Mouse (Mus musculus): ENCODE measurements at regions not wholly inside any gene's neighbourhood (a gene's known extent, or its start where the extent isn't known, plus 50 kb on each side); places are given as distances from the start of the nearest gene placed in this dataset.

DNA sequence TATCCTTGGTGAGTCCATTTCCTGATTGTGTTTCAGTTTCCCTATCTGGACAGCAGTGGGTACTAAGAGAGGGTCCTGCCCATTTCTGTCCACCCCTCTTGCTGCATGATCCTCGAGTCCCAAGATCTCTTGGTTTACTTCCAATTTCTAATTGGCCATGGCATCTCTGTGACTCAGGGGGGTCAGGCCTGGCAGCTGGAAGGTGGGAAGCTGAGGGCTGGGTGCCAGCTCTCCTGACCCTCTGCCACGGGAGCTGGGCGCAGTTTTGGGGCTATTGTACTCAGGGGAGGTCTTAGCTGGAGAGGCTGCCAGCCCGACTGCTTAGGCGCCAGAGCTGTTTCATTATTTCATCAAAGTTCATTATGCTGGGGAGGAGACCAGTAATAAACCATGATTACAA, 169.7 kb upstream of the Msx2 start:
- intact Hi-C loops (cut with DNase I; ENCODE audit: low total_unique reads) = no loop called here
- DNase-seq = no peak

GRCm38 (mm10) chr13:53639584-53639983, 166.7 kb upstream of the Msx2 start:
- intact Hi-C loops (cut with DNase I; ENCODE audit: low total_unique reads) = no loop called here
- no peak for DNase-seq

GRCm38 (mm10) chr13:53639115-53639514, 166.2 kb upstream of the Msx2 start:
- intact Hi-C loops (cut with DNase I; ENCODE audit: low total_unique reads) = no loop called here

GRCm38 (mm10) chr13:53636011-53636410, 163.1 kb upstream of the Msx2 start:
- intact Hi-C loops (cut with DNase I; ENCODE audit: low total_unique reads) = no loop called here
- no peak for DNase-seq

More at GRCm38 (mm10) chr13:53639115-53639514, 166.2 kb upstream of the Msx2 start:
- no peak for DNase-seq

DNA sequence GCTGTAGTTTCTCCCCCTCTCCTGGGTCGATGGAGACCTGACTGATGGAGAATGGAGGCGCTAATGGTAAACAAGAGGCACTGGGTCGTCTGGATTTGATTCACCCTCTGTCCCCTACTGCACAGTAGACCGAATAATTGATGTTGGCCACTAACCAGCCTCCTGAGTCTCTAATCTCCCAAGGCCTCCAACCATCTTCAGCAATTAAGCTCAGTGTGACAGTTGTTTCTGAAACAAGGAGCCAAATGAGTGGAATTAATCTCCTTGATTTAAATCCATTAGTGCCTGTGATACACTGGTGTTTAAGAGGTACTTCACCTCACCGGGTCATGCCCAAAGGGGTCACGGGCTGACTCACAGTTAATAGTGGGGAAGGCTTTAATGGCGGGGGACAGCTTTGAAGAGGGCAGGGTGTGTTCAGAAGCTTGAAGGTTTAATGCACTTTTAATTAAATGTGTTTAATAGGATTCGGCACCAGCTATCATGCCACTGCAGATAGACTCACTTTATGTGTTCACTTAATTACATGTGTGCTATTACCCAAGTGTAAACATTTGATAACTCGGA, 161.8 kb upstream of the Msx2 start:
- DNase-seq = no peak
- intact Hi-C loops (cut with DNase I; ENCODE audit: low total_unique reads) = no loop called here

DNA sequence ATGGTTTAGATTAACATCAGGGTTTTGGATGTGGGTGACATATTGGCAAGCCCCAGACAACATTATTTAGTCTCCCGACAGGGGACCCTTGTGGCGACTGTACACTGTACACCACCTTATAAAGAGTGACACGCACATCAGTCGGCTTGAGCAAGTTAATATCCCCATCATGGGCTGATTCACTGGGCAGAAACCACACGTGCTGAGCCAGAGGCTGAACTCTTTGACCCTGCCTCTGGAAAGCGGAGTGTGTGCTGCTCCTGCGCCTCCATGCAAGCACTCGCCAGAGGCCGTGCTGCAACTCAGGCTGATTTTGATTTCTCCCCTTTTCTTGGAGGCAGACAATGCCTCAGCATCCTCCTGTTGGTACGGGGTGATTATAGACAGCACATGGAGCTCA, 125.2 kb upstream of the Msx2 start:
- no peak for DNase-seq
- intact Hi-C loops (cut with DNase I; ENCODE audit: low total_unique reads) = no loop called here

GRCm38 (mm10) chr13:53596871-53597800, 124.3 kb upstream of the Msx2 start:
- intact Hi-C loops (cut with DNase I; ENCODE audit: low total_unique reads) = no loop called here
- no peak for DNase-seq

DNA sequence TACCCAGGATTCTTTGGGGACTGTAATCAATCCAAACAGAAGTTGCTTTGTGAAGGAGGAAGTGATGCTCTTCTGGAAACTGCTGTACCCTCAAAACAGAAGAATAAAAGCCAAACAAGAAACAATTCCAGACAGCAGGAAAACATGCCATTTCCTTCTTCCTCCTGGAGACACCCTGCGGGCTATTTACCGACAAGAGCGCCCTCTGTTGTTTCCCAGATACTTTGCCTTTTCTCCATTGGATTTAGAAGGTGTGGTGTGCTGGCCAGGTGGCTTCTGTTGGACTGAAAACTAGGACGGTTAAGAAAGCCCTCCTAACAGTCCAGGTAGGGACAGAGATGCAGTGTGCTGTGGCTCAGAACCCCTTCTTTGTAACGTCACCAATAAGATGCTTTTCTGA, 119.9 kb upstream of the Msx2 start:
- intact Hi-C loops (cut with DNase I; ENCODE audit: low total_unique reads) = no loop called here
- DNase-seq = no peak

GRCm38 (mm10) chr13:53586771-53587170, 113.9 kb upstream of the Msx2 start:
- intact Hi-C loops (cut with DNase I; ENCODE audit: low total_unique reads) = no loop called here
- DNase-seq = no peak

DNA sequence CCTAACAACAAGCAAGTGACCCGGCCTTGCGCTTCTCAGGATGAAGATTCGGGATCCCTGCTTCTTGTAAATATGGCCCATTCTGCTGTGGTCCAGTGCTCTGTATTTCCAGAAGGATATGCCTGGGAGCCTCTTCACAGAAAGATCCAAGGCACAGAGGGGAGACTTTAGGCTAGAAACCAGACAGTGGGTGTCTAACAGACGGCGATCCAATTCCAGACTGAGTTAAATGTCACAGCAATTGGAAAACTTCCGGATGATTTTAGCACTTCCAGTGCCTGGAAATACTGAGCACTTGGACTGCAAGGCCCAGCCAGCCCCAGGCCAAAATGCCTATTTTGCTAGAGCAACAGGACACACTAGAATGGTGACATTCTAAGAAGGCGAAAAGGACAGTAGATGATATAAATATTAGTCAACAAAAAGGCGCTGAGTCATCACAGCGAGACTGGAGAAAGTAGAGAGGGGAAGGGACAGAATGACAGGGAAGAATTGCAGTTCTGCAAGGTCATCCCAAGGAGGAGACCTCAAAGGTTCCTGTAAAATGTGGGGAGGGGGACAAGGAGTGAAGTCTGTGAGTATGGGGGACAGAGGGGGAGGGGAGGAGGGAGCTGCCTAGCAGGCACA, 111.7 kb upstream of the Msx2 start:
- intact Hi-C loops (cut with DNase I; ENCODE audit: low total_unique reads) = no loop called here
- no peak for DNase-seq

DNA sequence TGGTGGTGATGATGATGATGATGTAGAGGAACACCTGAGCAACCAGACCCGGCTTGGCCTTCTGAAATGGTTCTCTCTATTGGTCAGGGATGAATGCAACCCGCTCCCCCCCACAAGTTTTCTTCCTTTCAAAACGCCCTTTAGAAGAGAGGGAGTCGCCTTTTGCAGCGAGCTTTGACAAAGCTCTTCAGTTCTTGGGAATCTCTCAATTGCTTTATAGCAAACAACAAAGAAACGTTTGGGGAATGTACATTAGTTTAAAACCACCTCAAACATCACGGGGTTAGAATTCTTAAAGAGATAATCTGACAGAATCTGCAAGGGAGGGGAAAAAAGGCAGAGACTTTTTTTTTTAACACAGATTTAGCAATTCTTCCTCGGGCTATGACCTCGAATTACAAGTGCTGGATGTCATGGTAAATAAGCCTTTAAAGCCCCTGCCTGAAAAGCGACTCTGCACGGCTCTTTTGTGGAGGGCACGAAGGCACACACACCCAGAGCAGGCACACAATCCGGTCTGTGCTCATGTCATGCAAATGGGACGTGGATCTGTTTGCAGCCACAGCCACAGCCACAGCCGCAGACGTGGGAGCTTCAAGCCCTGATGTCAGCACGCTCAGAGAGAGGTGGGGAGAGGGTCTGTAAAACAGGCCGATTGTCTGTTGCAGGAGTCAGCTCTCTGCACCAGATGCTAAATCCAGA, 81.2 kb upstream of the Msx2 start:
- intact Hi-C loops (cut with DNase I; ENCODE audit: low total_unique reads) = no loop called here

DNA sequence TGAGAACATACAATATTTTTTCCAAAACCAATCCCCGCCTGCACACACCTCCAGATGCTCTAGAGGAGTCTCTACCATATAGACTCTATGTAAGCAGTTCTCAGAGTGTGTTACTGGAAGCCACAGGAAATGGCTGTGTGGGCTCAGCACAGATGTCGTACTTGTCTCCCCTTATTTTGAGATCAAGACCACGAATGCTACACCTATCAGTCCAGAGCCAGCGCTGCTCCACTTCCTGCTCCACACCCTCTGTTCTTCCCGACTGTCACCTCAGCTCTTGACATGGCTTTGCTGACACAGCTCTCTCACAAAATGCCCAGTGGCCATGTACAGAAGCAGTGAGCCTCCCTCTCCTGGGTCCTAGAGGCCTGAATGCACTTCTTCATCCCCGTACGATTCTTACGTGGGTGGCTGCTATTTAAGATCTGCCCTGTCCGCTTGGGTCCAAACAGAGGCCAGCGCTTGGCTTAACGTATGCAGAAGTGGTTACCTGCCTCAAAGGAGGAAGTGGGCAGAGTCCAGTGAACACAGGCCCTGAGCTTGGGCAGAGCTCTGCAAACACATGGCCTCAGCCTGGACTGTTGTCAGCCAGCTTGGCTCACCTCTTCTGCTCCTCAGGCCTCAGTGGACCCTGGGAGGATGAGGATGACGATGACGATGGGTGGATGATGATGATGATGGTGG, 80.5 kb upstream of the Msx2 start:
- no peak for DNase-seq
- intact Hi-C loops (cut with DNase I; ENCODE audit: low total_unique reads) = no loop called here

More for the DNA sequence above, 81.2 kb upstream of the Msx2 start:
- DNase-seq = no peak

DNA sequence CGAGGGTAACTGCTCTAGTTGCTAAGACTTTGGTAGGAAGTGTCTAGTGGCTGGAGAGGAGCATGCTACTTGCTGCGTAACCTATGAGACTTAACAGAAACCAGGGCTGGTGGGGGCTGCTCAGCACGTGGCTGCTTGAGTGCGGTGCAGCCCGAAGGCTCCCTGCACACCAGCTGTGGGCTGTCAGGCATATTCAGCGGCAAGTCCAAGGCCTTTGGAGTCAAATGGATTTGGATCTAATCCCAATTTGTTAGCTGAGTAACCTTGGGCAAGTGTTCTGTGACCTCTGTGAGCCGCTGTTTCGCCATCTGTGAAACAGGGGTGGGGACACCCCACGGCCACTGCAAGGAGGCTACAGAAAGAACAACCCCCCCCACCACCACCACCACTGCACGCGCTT, 75.5 kb upstream of the Msx2 start:
- intact Hi-C loops (cut with DNase I; ENCODE audit: low total_unique reads) = no loop called here
- no peak for DNase-seq

DNA sequence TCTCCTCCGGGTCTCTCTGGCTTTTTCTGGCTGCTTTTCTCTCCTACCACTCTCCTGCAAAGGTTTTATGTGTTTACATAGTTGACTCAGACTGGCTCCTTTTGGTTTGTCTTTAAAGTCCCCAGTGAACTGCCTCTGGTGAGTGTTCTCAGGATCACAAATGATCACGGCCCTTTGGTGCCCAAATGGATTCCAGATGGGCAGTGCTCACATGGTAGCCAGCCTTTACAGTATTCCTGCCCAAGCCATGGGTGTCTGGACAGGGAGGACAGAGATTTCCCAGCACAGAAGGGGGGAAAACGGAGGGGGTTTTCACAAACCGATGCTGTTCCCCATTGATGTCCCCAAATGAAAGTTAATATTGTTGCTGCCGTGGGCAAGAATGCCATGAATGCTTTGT, 70.4 kb upstream of the Msx2 start:
- intact Hi-C loops (cut with DNase I; ENCODE audit: low total_unique reads) = no loop called here
- no peak for DNase-seq

DNA sequence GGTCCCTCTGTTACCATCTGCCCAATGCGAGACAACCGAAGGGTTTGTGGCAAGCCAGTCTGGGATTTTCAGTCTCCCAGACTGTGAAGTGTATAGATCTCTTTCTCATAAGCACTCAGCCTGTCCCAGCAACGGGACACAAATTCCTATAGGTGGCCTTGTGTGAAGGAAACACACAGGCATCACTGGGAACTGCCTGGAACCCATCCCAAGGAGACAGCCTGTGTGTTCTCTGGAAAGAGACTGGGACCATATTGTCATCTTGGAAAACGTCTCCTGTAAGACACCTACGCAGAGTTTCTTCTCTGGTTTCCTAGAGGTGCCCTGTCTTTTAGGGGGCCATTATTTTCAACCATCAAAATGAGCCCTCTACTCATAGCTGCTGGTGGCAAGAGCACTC, 66.9 kb upstream of the Msx2 start:
- intact Hi-C loops (cut with DNase I; ENCODE audit: low total_unique reads) = no loop called here
- no peak for DNase-seq

- no peak for DNase-seq
- intact Hi-C loops (cut with DNase I; ENCODE audit: low total_unique reads) = no loop called here
These were observed 65.1 kb upstream of the Msx2 start for GRCm38 (mm10) chr13:53537937-53538336.

DNA sequence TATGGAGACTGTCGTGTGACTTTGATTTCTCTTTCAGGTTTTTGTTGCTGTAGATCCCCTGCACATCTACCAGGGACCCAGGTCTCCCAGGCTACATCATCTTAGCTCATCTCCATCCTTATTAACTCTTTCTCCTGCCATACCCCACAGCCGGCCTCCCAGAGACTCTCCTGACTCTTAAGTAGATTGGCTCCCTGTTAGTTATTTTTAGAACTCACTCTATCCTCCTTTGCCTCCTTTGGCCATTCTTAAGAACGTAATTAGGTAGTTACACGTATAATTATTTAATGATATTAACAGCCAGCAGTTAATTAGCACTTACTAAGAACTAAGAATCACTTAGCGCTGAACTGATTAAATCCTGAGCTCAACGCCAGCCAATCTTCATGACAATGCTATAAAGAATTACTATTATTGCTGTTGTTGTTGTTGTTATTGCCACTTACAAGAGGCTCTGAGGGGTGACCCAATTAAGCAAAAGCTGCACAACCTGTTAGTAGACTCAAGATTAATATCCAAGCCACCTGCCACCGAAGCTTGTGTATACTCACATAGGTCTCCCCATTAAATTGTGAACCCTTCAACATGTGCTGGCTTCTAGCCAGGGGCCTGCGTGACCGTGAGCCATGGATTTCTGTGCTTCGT, 63.0 kb upstream of the Msx2 start:
- no peak for DNase-seq
- intact Hi-C loops (cut with DNase I; ENCODE audit: low total_unique reads) = no loop called here

- intact Hi-C loops (cut with DNase I; ENCODE audit: low total_unique reads) = no loop called here
- no peak for DNase-seq
These were observed 60.9 kb upstream of the Msx2 start for GRCm38 (mm10) chr13:53533738-53534137.

DNA sequence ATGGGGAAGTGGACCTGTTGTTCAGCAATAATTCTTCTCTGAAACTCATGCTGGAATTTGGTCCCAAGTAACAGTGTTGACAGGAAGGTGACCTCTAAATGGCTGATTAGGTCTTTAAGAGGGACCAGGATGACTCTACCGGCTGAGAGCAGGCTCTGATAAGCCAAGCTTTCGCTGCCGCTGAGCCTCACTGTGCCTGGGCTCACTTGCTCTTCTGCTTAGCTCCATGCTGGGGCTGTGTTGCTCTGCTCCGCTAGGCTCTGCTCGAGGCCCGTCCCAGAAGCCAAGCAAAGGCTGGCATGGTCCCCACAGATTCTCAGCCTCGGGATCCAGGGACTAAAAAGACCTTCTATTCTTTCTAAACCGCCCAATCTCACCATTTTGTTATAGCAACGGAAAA, 54.0 kb upstream of the Msx2 start:
- DNase-seq = no peak
- intact Hi-C loops (cut with DNase I; ENCODE audit: low total_unique reads) = no loop called here
